Comparison of ENCODE assay signal across 15 mouse cellular contexts in the genomic region with DNA sequence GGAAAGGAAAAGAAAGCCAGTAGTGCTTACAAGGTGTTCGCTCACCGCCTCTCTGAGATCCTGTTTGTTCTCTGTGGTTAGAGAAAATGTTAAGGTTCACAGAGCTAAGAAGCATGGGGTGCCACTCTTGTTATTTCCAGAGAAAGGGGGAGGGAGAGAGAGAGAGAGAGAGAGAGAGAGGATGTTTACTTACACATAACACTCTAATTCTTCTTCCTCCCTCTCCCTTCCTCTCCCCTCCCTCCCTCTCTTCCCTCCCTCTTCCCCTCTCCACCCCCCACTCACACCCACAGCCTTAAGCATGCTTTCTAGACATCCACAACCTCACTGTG. TPM values are rescaled to one million over a fixed set of nuclear protein-coding genes. Genes with fewer than 3 reads are reported as not detected.
DNase-seq lines count a peak whose midpoint lies in the region; ATAC-seq lines count a peak whose summit lies in the region.
"Had no signal": no experiment of that assay in that cellular context is flagged by ENCODE, and none has a peak within 500 bp of the region (broad histone marks: within the 10 kb centered on the region; RNA-seq: fewer than 3 reads in every experiment).

No protein-coding gene starts in this region.

- H3K4me2 ChIP-seq in kidney, embryonic 14.5 days (replicated peaks; ENCODE audit: low read depth, low read length): no peak overlapping the region
- no peak overlapping the region for H3K4me2 ChIP-seq in neural tube, embryonic 13.5 days
- H3K4me2 ChIP-seq: forebrain, embryonic 12.5 days; midbrain, embryonic 12.5 days had no signal

- H3K36me3 ChIP-seq in kidney, embryonic 14.5 days (ENCODE audit: control insufficient read depth, insufficient read depth, low read length): no peaks in the 10 kb centered on the region
- no peaks in the 10 kb centered on the region for H3K36me3 ChIP-seq in neural tube, embryonic 13.5 days
- H3K36me3 ChIP-seq in embryonic facial prominence, embryonic 10.5 days (replicated peaks): no peaks in the 10 kb centered on the region
- H3K36me3 ChIP-seq: forebrain, embryonic 12.5 days; liver, embryonic 15.5 days; midbrain, embryonic 12.5 days had no signal

- H3K27me3 ChIP-seq in kidney, embryonic 14.5 days (ENCODE audit: control insufficient read depth, insufficient read depth, low read length): no peaks in the 10 kb centered on the region
- no peaks in the 10 kb centered on the region for H3K27me3 ChIP-seq in neural tube, embryonic 13.5 days
- no peaks in the 10 kb centered on the region for H3K27me3 ChIP-seq in embryonic facial prominence, embryonic 10.5 days (replicated peaks; ENCODE audit: low read depth, poor library complexity, severe bottlenecking)
- H3K27me3 ChIP-seq: forebrain, embryonic 12.5 days; liver, embryonic 15.5 days had no signal

- no peak overlapping the region for H3K9ac ChIP-seq in kidney, embryonic 14.5 days (ENCODE audit: low read depth, low read length)
- no peak overlapping the region for H3K9ac ChIP-seq in neural tube, embryonic 13.5 days
- H3K9ac ChIP-seq: forebrain, embryonic 12.5 days; liver, embryonic 15.5 days; midbrain, embryonic 12.5 days had no signal

- ATAC-seq in kidney, embryonic 14.5 days (ENCODE audit: low FRiP score, low TSS enrichment): no peak
- ATAC-seq in neural tube, embryonic 13.5 days (ENCODE audit: low read depth): no peak

- no peak for DNase-seq in kidney, postnatal 25 days
- DNase-seq in neural tube, embryonic 10.5 days (ENCODE audit: extremely low spot score, low spot score): no peak
- no peak for DNase-seq in embryonic facial prominence, embryonic 10.5 days (ENCODE audit: low spot score)
- DNase-seq in naive thymus-derived CD4-positive, alpha-beta T cell, adult 2 months (ENCODE audit: low read depth): peak; percentile 89
- no peak for DNase-seq in right cerebral cortex, adult 18-20 months
- DNase-seq in layer of hippocampus, adult 9-10 months (ENCODE audit: low spot score): no peak
- DNase-seq: cerebellum, adult 9-10 months; gastrocnemius, postnatal 14 days; heart, postnatal 14 days; right cerebral cortex, postnatal 4 days had no signal

- peaks cover 28% of the 10 kb centered on the region for H3K4me1 ChIP-seq in kidney, embryonic 14.5 days (ENCODE audit: control insufficient read depth, insufficient read depth, low read length)
- peaks cover 20% of the 10 kb centered on the region for H3K4me1 ChIP-seq in neural tube, embryonic 13.5 days (replicated peaks)
- peaks cover 25% of the 10 kb centered on the region for H3K4me1 ChIP-seq in embryonic facial prominence, embryonic 10.5 days

- 60% methylated on average over 2 of the region's 2 CpGs for WGBS in kidney, embryonic 14.5 days
- WGBS in neural tube, embryonic 13.5 days: 85% methylated on average over 2 of the region's 2 CpGs
- WGBS in embryonic facial prominence, embryonic 10.5 days: 75% methylated on average over 2 of the region's 2 CpGs

- H3K4me3 ChIP-seq in kidney, embryonic 14.5 days (ENCODE audit: low read length): no peak overlapping the region
- no peak overlapping the region for H3K4me3 ChIP-seq in neural tube, embryonic 13.5 days
- H3K4me3 ChIP-seq in embryonic facial prominence, embryonic 10.5 days: no peak overlapping the region
- H3K4me3 ChIP-seq: forebrain, embryonic 12.5 days; liver, embryonic 15.5 days; midbrain, embryonic 12.5 days had no signal

- peak overlapping the region; percentile 52; the same call in 1 of the 2 replicates for H3K27ac ChIP-seq in kidney, embryonic 14.5 days (ENCODE audit: low read depth, low read length)
- H3K27ac ChIP-seq in neural tube, embryonic 13.5 days (replicated peaks): peak overlapping the region; percentile 46; the same call in 1 of the 2 replicates
- H3K27ac ChIP-seq in embryonic facial prominence, embryonic 10.5 days (replicated peaks): peak overlapping the region; percentile 11; the same call in 1 of the 2 replicates
- H3K27ac ChIP-seq: forebrain, embryonic 12.5 days; liver, embryonic 15.5 days; midbrain, embryonic 12.5 days had no signal

- H3K9me3 ChIP-seq in kidney, embryonic 14.5 days (ENCODE audit: control insufficient read depth, low read length): no peaks in the 10 kb centered on the region
- no peaks in the 10 kb centered on the region for H3K9me3 ChIP-seq in neural tube, embryonic 13.5 days
- H3K9me3 ChIP-seq in embryonic facial prominence, embryonic 10.5 days: no peaks in the 10 kb centered on the region
- H3K9me3 ChIP-seq: forebrain, embryonic 12.5 days; liver, embryonic 15.5 days; midbrain, embryonic 12.5 days had no signal

RNA-seq across cellular contexts. Expression of a gene that starts 35.8 kb away (rescaled TPM):
- 2.4 and 3.1 TPM in 2 replicates for polyA plus RNA-seq in kidney, embryonic 14.5 days (2014; fragmentation: Nextera tagmentation; extraction: Ambion mirVana)
- polyA plus RNA-seq in neural tube, embryonic 13.5 days (2015; fragmentation: Nextera tagmentation; extraction: Ambion mirVana): 20.7 and 21.7 TPM in 2 replicates
- 2.3 and 2.6 TPM in 2 replicates for polyA plus RNA-seq in embryonic facial prominence, embryonic 10.5 days (2016; fragmentation: Nextera tagmentation; extraction: Ambion mirVana)
